Mouse (Mus musculus) kidney, postnatal 0 days (tissue): ENCODE measurements around the gene 1700030J22Rik. TPM values are rescaled to one million over a fixed set of nuclear protein-coding genes. Genes with fewer than 3 reads are reported as not detected.
A peak's percentile ranks its signal among the peaks of the same experiment; 100 is the strongest.

Source experiments
- ATAC-seq: fragments of 200-750 bp; cut with Nextera tagmentation; replicated peaks from 2 replicates; pipeline ENCODE4 v1.8.0; 2017; ENCODE audit warnings: low read depth, moderate number of reproducible peaks, moderate TSS enrichment, moderate library complexity; ENCODE audit not compliant: low FRiP score
- DNase-seq: peaks from one replicate; pipeline ENCODE4 v3.0.0-alpha.2; 2016; ENCODE audit warnings: low spot score
- H3K27ac ChIP-seq: fragments of 300-500 bp; sonication (generic); 2 replicates; pipeline ENCODE4 v1.5.1; 2014; ENCODE audit warnings: mild to moderate bottlenecking
- H3K27me3 ChIP-seq: fragments of 300-500 bp; sonication (generic); 2 replicates; pipeline ENCODE4 v1.6.1; 2014; ENCODE audit warnings: low read length, mixed read lengths; ENCODE audit not compliant: insufficient read depth
- H3K36me3 ChIP-seq: fragments of 300-500 bp; sonication (generic); 2 replicates; pipeline ENCODE4 v1.6.1; 2014; ENCODE audit warnings: low read length, mixed read lengths; ENCODE audit not compliant: insufficient read depth
- H3K4me1 ChIP-seq: fragments of 300-500 bp; sonication (generic); replicated peaks from 2 replicates; pipeline ENCODE4 v1.6.1; 2014; ENCODE audit warnings: antibody characterized with exemption, low read length, mixed read lengths; ENCODE audit not compliant: insufficient read depth
- H3K4me2 ChIP-seq: fragments of 300-500 bp; sonication (generic); 2 replicates; pipeline ENCODE4 v1.6.1; 2014; ENCODE audit warnings: mild to moderate bottlenecking, low read length, moderate library complexity, mixed read lengths
- H3K4me3 ChIP-seq: fragments of 300-500 bp; sonication (generic); replicated peaks from 2 replicates; pipeline ENCODE4 v1.5.1; 2014; ENCODE audit warnings: low read depth, low read length
- H3K9ac ChIP-seq: fragments of 300-500 bp; sonication (generic); 2 replicates; pipeline ENCODE4 v1.6.1; 2014; ENCODE audit warnings: low read depth, low read length
- H3K9me3 ChIP-seq: fragments of 300-500 bp; sonication (generic); replicated peaks from 2 replicates; pipeline ENCODE4 v1.6.1; 2016; ENCODE audit warnings: low read length, inconsistent platforms, mixed read lengths
- CTCF ChIP-seq: IDR thresholded peaks from 2 replicates; pipeline ENCODE4 v1.5.1; 2016; ENCODE audit warnings: antibody characterized with exemption, low read depth, mild to moderate bottlenecking, moderate library complexity
- WGBS: fragments of 180-500 bp; shearing (Covaris S2); extraction: QIAGEN DNeasy Blood & Tissue Kit; methylation state at CpG from one replicate; pipeline ENCODE4 v1.1.7; 2014; 5-methylcytosine and 5-hydroxymethylcytosine counted together
- polyA plus RNA-seq: library from polyadenylated mRNA; unstranded; fragments of >200 nt; fragmentation: Nextera tagmentation; extraction: Ambion mirVana; gene quantifications from 2 replicates; pipeline ENCODE4 v1.2.1, GENCODE M21; 2015

The 1700030J22Rik gene
- polyA plus RNA-seq, 1 experiment from 2014 or later: 1.4 TPM

DNA sequence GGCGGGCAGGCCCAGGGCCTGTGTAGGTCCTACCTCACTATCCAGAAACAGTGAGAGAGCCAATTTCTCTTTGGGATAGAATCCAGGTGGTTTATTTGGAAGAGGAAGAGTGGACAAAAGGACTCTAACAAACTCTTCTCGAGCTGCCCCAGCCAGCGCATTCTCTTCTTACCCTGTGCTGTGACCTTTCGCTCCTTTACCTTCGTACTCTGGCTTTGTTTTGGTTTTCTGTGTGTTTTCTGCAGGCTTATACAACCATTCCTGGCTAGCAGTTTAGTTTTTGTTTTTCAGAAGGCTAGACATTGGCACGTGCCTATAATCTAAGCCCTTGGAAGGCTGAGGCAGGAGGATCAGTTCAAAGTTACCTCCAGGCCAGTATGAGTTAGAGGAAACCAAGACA lies 9.2 kb downstream of the 1700030J22Rik start:
- WGBS: 77% methylated on average over 6 of the region's 6 CpGs
- DNase-seq: no peak
- Histone ChIP-seq H3K4me2 (no peak overlapping the region), H3K27me3 (no peaks in the 10 kb centered on the region), H3K27ac (no peak overlapping the region), H3K4me3 (no peak overlapping the region), H3K9me3 (no peaks in the 10 kb centered on the region), H3K4me1 (no peaks in the 10 kb centered on the region), H3K36me3 (no peaks in the 10 kb centered on the region), H3K9ac (no peak overlapping the region)
- TF ChIP-seq CTCF: no peak
- no peak for ATAC-seq

DNA sequence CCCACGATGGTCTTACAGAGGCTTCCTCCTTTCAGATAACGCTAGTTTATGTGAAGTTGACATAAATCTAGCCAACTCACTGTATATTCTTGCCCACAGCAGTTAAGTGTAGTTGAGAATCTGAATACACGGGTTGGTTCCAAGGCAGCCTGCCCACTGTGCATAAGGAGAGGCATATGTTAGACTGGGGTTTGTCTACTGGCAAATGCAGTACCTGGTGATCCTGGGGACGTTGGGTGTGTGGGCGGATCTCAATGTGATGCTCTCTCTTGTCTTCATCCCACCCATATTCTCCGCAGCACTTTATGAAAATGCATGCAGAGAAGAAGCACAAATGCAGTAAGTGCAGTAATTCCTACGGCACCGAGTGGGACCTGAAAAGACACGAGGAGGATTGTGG lies 24.3 kb downstream of the 1700030J22Rik start:
- Histone ChIP-seq H3K4me2 (no peak overlapping the region), H3K9me3 (no peaks in the 10 kb centered on the region), H3K36me3 (peaks cover 34% of the 10 kb centered on the region; the same call in 1 of the 2 replicates), H3K4me3 (no peak overlapping the region), H3K4me1 (no peaks in the 10 kb centered on the region), H3K27me3 (no peaks in the 10 kb centered on the region), H3K27ac (no peak overlapping the region), H3K9ac (no peak overlapping the region)
- no peak for ATAC-seq
- DNase-seq: no peak
- WGBS: 91% methylated on average over 9 of the region's 9 CpGs
- no peak for TF ChIP-seq CTCF

DNA sequence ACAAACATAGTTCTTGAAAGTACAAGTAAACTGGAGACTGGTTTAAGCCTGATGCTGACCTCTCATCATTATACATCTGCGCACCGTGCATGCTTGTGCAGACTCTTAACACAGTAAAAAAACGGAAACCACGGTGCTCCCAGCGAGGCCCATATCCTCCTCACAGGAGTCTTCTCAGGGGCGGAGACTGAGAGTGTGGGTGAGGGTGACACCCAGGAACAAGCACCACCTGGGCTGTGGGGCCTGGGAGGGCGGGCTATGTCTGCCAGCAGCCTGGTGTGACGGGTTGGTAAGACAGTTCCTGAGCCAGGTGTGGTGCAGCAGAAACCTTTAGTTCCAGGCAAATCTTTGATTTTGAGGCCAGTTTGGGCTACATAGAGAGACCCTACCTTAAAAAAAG lies 26.3 kb downstream of the 1700030J22Rik start:
- DNase-seq (no peak), ATAC-seq (no peak)
- no peaks in the 10 kb centered on the region for H3K9me3 ChIP-seq
- no peaks in the 10 kb centered on the region for H3K4me1 ChIP-seq
- TF ChIP-seq CTCF: no peak
- H3K9ac ChIP-seq: no peak overlapping the region
- peaks cover 22% of the 10 kb centered on the region; the same call in 1 of the 2 replicates for H3K36me3 ChIP-seq
- H3K4me2 ChIP-seq: no peak overlapping the region
- no peak overlapping the region for H3K4me3 ChIP-seq
- 86% methylated on average over 8 of the region's 8 CpGs for WGBS
- H3K27me3 ChIP-seq: no peaks in the 10 kb centered on the region
- H3K27ac ChIP-seq: no peak overlapping the region

DNA sequence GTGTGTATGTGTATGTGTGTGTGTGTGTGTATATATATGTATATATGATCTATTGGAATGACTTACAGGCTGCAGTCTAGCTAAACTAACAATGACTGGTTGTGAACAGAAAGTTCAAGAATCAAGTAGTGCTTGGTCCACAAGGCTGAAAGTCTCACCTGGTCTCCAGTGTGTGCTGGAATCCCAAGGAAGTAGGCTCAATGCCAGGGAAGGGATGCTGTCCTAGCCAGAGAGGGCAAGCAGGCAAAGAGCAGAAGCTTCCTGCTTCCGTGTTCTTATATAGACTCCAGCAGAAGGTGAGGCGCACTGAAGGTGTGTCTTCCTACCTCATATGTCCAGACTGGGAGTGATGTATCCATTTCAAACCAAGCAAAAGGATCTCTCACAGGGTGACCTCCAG lies 27.0 kb downstream of the 1700030J22Rik start:
- WGBS: 83% methylated on average over 2 of the region's 2 CpGs
- ATAC-seq: no peak
- no peaks in the 10 kb centered on the region for H3K27me3 ChIP-seq
- no peak for TF ChIP-seq CTCF
- H3K4me1 ChIP-seq: no peaks in the 10 kb centered on the region
- H3K27ac ChIP-seq: no peak overlapping the region
- H3K9ac ChIP-seq: no peak overlapping the region
- no peak for DNase-seq
- no peaks in the 10 kb centered on the region for H3K9me3 ChIP-seq
- no peak overlapping the region for H3K4me2 ChIP-seq
- H3K4me3 ChIP-seq: no peak overlapping the region
- peaks cover 15% of the 10 kb centered on the region; the same call in 1 of the 2 replicates for H3K36me3 ChIP-seq

DNA sequence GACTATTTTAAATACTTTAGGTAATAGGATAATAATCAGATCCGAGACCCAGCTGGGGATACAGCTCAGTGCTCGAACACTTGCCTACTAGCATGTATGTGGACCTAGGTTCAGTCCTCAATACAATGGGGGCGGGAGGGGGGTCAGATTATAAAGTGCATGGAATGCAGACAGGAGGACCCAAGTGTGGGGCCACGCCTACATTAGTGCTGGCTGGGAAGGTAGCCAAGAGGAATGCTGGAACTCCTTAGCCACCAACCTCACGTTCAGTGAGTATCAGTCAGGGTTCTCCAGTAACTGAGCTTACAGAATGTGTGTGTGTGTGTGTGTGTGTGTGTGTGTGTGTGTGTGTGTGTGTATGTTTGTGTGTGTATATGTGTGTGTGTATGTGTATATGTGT lies 27.4 kb downstream of the 1700030J22Rik start:
- H3K9me3 ChIP-seq: no peaks in the 10 kb centered on the region
- H3K4me1 ChIP-seq: 0 out of 2 replicates have a peak, but pooled peaks cover 2% of the 10 kb centered on the region
- no peak overlapping the region for H3K27ac ChIP-seq
- no peak for TF ChIP-seq CTCF
- H3K4me2 ChIP-seq: no peak overlapping the region
- no peak overlapping the region for H3K4me3 ChIP-seq
- peak; percentile 36 for DNase-seq
- H3K27me3 ChIP-seq: no peaks in the 10 kb centered on the region
- ATAC-seq: peak; percentile 57; the same call in 1 of the 2 replicates
- H3K36me3 ChIP-seq: peaks cover 11% of the 10 kb centered on the region; the same call in 1 of the 2 replicates
- 48% methylated on average over 5 of the region's 5 CpGs for WGBS
- no peak overlapping the region for H3K9ac ChIP-seq

DNA sequence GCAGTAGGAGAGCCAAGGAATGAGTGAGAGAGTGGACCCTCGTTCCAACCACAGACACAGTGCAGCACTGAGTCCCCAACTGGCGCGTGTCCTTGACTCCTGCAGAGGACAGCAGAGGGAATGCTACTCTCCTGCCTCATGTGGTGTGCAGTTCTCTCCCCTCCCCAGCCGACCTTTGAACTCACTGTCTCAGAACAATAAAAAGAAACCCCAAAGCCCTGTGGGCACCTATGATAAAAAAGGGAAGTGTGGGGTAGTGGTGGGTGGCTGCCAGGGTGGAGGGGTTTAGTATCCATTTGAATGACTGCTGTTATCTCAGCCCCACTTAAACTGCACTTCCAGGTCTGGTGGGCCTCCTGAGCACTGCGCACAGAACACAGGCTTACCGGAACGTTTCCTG lies 31.2 kb downstream of the 1700030J22Rik start:
- peaks cover 10% of the 10 kb centered on the region; the same call in 1 of the 2 replicates for H3K4me1 ChIP-seq

DNA sequence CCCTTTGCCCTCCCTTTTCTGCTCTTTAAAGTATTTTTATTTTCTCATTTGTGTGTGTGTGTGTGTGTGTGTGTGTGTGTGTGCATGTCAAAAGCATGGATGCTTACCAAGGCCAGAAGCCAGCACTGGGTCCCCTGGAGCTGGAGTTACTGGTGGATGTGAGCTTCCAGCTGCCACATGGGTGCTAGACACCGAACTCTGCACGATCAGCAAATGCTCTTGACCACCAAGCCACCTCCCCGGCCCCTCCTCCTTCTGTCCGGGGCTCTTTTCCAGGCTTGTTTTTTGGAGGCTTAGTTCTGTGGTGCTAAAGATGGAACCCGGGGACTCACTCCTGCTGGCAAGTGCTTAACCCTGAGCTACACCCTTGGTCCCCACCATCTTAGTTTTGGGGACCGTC lies 31.9 kb downstream of the 1700030J22Rik start:
- no peaks in the 10 kb centered on the region for H3K27me3 ChIP-seq
- H3K4me3 ChIP-seq: no peak overlapping the region
- no peak overlapping the region for H3K9ac ChIP-seq
- TF ChIP-seq CTCF: no peak
- WGBS: 84% methylated on average over 6 of the region's 6 CpGs
- peaks cover 10% of the 10 kb centered on the region; the same call in 1 of the 2 replicates for H3K4me1 ChIP-seq
- ATAC-seq (no peak), DNase-seq (no peak)
- H3K36me3 ChIP-seq: no peaks in the 10 kb centered on the region
- H3K9me3 ChIP-seq: no peaks in the 10 kb centered on the region
- no peak overlapping the region for H3K27ac ChIP-seq
- H3K4me2 ChIP-seq: 0 out of 2 replicates have a peak overlapping the region, but pooled peaks have one; percentile 18

More for the DNA sequence above, 31.2 kb downstream of the 1700030J22Rik start:
- Histone ChIP-seq H3K27ac (no peak overlapping the region), H3K4me3 (no peak overlapping the region), H3K9me3 (no peaks in the 10 kb centered on the region), H3K36me3 (no peaks in the 10 kb centered on the region), H3K27me3 (no peaks in the 10 kb centered on the region), H3K9ac (no peak overlapping the region), H3K4me2 (no peak overlapping the region)
- TF ChIP-seq CTCF: no peak
- WGBS: 87% methylated on average over 7 of the region's 7 CpGs
- ATAC-seq (no peak), DNase-seq (no peak)
